Mouse (Mus musculus): Measurements from ENCODE around the gene Gm732. TPM values are rescaled to one million over a fixed set of nuclear protein-coding genes. Genes with fewer than 3 reads are reported as not detected.

Gene Gm732
- total RNA-seq (2021), result not detected
- long read RNA-seq, experiment 1, result 0 reads
- long read RNA-seq, experiment 2, result 0 reads

DNA sequence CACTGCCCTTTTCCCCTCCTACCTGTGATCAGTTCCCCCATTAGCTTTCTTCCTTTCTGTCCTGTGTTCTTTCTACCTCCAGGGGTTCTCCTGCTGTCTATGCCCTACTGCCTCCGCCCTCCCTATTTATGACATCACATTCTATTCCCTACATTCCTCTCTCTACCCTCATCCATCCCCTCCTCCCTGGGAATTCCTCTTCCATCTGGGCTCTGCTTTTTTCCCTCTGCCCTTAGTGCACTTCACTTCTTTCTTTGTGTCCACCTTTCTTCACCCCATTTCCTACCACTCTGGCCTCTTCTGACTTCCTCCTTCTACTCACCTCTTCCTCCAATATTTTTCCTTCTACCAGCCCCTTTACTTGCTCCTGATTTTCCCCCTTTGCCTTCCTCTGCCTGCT lies at the start of gene Gm732:
TSS of gene Gm732 (minus strand) at position 101 of the 400 bp plus-strand sequence.
- no peak for DNase-seq (ENCODE audit: low spot score in 2 of 2)

More for the DNA sequence above, at the start of gene Gm732:
- intact Hi-C loops (cut with DNase I), result no loop called here

Other genes starting within 250 kb of the Gm732 start
- not detected for gene Tent5d, start 155.9 kb downstream of the Gm732 start, total RNA-seq (2021)
- 10 to 100 TPM; 35.7 to 38.0 TPM for gene 2610002M06Rik, start 132.1 kb downstream of the Gm732 start, total RNA-seq (2021)